Comparison of ENCODE assay signal across 10 mouse cellular contexts in genomic region chr16:13580784-13581183, GRCm38 (mm10).
DNase-seq lines count a peak whose midpoint lies in the region; ATAC-seq and TF ChIP-seq lines count a peak whose summit lies in the region.
"Had no signal": no experiment of that assay in that cellular context is flagged by ENCODE, and none has a peak within 500 bp of the region (broad histone marks: within the 10 kb centered on the region; RNA-seq: fewer than 3 reads in every experiment).

No protein-coding gene starts in this region.

- TF ChIP-seq POLR2A in brain, embryonic 14.5 days (IDR thresholded peaks at IDR 0.05; ENCODE audit: borderline replicate concordance, extremely low read depth, insufficient read depth, insufficient read length, poor library complexity, severe bottlenecking), result no peak

- no peaks in the 10 kb centered on the region for H3K4me1 ChIP-seq in kidney, postnatal 0 days (replicated peaks; ENCODE audit: insufficient read depth, low read length)

- ATAC-seq in kidney, postnatal 0 days (replicated peaks; ENCODE audit: low FRiP score, low read depth), result no peak

- intact Hi-C loops in left cerebral cortex, postnatal 4 days (cut with DNase I), result no loop called here

- 91% methylated on average over 3 of the region's 3 CpGs for WGBS in kidney, postnatal 0 days

- H3K4me2 ChIP-seq in kidney, postnatal 0 days (ENCODE audit: low read length), result no peak overlapping the region

- no peak overlapping the region for H3K27ac ChIP-seq in kidney, postnatal 0 days

- no peak overlapping the region for H3K9ac ChIP-seq in kidney, postnatal 0 days (ENCODE audit: low read depth, low read length)

- no peaks in the 10 kb centered on the region for H3K36me3 ChIP-seq in kidney, postnatal 0 days (ENCODE audit: insufficient read depth, low read length)

- peak; percentile 45; the same call in 1 of the 2 replicates for TF ChIP-seq CTCF in kidney, postnatal 0 days (IDR thresholded peaks at IDR 0.05; ENCODE audit: low read depth)
- TF ChIP-seq CTCF in brain, embryonic 14.5 days (IDR thresholded peaks at IDR 0.05; ENCODE audit: borderline replicate concordance, extremely low read depth, insufficient read depth, insufficient read length), result peak; percentile 16; the same call in 1 of the 2 replicates

- no peaks in the 10 kb centered on the region for H3K9me3 ChIP-seq in kidney, postnatal 0 days (replicated peaks; ENCODE audit: low read length)

- H3K4me3 ChIP-seq in kidney, postnatal 0 days (replicated peaks; ENCODE audit: low read depth, low read length), result no peak overlapping the region

- DNase-seq in adrenal gland, postnatal 14 days, result peak; percentile 24
- no peak for DNase-seq in adrenal gland, postnatal 10 days
- DNase-seq in kidney, postnatal 0 days (ENCODE audit: low spot score), result no peak
- DNase-seq in kidney, postnatal 4 days, result no peak
- peak; percentile 28 for DNase-seq in A20 (ENCODE audit: low read depth, low spot score)
- no peak for DNase-seq in brain, embryonic 14.5 days (ENCODE audit: low read depth)
- DNase-seq in right cerebral cortex, postnatal 4 days, result no peak
- no peak for DNase-seq in left cerebral cortex, postnatal 4 days
- DNase-seq: cerebellum, postnatal 36 days; midbrain, embryonic 14.5 days had no signal

- no peaks in the 10 kb centered on the region for H3K27me3 ChIP-seq in kidney, postnatal 0 days (ENCODE audit: insufficient read depth, low read length)

Comparison
In these comparisons a context has a peak if more than half of its experiments do, and no peak if none do; other contexts are left out.
1. DNase-seq: peak in adrenal gland, postnatal 14 days (single experiment) and A20 (single experiment); none in adrenal gland, postnatal 10 days (single experiment), kidney, postnatal 0 days (single experiment), kidney, postnatal 4 days (0 of 2), brain, embryonic 14.5 days (single experiment), right cerebral cortex, postnatal 4 days (single experiment) and left cerebral cortex, postnatal 4 days (single experiment).